Mouse (Mus musculus) kidney, adult 2 months (tissue): ENCODE results near the gene Ap5z1. TPM values are rescaled to one million over a fixed set of nuclear protein-coding genes. Genes with fewer than 3 reads are reported as not detected.
A peak's percentile ranks its signal among the peaks of the same experiment; 100 is the strongest.

ENCODE experiments used
- DNase-seq: peaks from one replicate; pipeline ENCODE4 v3.0.0; 2021
- H3K27ac ChIP-seq: fragments of 200-500 bp; 2 replicates; pipeline ENCODE4 v1.5.1; 2012; ENCODE audit warnings: low read depth, low read length, control low read depth, inconsistent platforms; ENCODE audit not compliant: insufficient read depth
- H3K27me3 ChIP-seq: fragments of 200-500 bp; replicated peaks from 2 replicates; pipeline ENCODE4 v1.6.1; 2012; ENCODE audit warnings: mild to moderate bottlenecking, moderate library complexity, low read length, inconsistent platforms; ENCODE audit not compliant: control insufficient read depth, insufficient read depth
- H3K36me3 ChIP-seq: fragments of 200-500 bp; 2 replicates; pipeline ENCODE4 v1.6.1; 2012; ENCODE audit warnings: mild to moderate bottlenecking, moderate library complexity, low read length, inconsistent platforms; ENCODE audit not compliant: control insufficient read depth, insufficient read depth
- H3K4me1 ChIP-seq: fragments of 200-500 bp; 2 replicates; pipeline ENCODE4 v1.6.1; 2011; ENCODE audit warnings: low read length; ENCODE audit not compliant: control insufficient read depth, insufficient read depth
- H3K4me3 ChIP-seq: fragments of 200-500 bp; 2 replicates; pipeline ENCODE4 v1.5.1; 2011; ENCODE audit warnings: mild to moderate bottlenecking, low read depth, low read length, control low read depth; ENCODE audit not compliant: insufficient read depth
- CTCF ChIP-seq: fragments of 200-500 bp; conservative IDR thresholded peaks from 2 replicates; pipeline ENCODE4 v1.5.1; 2011; ENCODE audit warnings: low read depth, mild to moderate bottlenecking, control low read depth, low read length, moderate library complexity, mixed read lengths; ENCODE audit not compliant: insufficient read depth, insufficient read length
- POLR2A ChIP-seq: fragments of 200-500 bp; IDR thresholded peaks from one replicate; pipeline ENCODE4 v1.6.1; 2011; ENCODE audit warnings: low read depth, low read length, control low read depth
- WGBS: fragments of 180-500 bp; shearing (Covaris S2); methylation state at CpG from one replicate; pipeline ENCODE4 v1.1.7; 2018; 5-methylcytosine and 5-hydroxymethylcytosine counted together
- polyA plus RNA-seq: library from polyadenylated mRNA; depleted of rRNA; stranded (reverse); fragments of >200 nt; gene quantifications from 2 replicates; pipeline ENCODE4 v1.2.3, GENCODE M21; 2012; rRNA removed

Ap5z1 gene
- 37.4 and 45.6 TPM in 2 replicates for polyA plus RNA-seq

DNA sequence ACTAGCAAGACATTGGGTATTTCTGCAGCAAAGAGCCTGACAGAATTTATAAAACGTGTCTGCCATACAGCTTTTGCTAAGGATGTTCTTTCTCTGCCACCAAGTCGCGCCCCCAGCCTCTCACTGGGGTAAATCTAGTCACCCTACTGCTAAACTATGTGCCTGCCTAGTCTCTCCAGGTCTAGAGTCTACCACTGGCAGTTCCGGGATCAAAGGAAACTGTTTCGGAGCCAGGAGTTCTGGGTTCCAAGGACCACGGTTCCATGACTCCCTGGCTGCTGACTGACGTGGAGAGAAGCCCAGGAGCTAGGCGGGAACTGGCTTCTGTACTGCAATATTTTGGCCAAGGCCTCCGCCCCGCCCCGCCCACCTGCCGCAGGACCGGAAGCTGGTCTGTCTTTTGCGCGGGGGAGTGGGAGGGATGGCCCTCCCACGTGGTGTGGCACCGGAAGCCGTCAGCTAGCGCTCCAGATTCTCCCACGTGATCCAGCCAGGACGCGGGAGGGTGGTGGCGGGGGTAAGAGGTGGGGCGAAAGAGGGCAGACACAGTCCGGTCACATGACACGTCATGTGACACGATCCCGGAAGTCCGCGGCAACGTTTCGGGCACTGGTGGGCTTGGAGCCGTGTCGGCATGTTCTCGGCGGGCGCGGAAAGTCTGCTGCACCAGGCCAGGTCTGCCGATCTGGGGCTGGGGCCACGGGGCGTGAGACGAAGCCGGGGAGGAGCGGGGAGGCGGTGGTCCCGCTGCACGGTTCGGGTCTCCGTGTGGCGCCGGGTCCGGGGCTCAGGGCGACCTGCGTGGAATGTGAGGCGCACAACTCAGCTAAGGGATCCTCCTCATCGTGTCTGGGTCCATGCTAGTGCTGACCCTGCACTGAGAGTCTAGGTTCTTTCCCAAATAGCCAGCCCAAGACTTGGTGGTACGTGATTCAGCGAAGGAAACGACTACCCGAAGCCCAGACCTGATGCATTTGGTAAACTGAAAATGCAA, at the start of gene Ap5z1:
Gene Ap5z1, plus strand, starts transcription at position 484 of the 994 bp plus-strand sequence.
- peak; percentile 52 for TF ChIP-seq POLR2A
- no peak for TF ChIP-seq CTCF
- 1% methylated on average over 60 of the region's 60 CpGs for WGBS
- peak within 1 kb of the TSS; percentile 65 for H3K27ac ChIP-seq
- DNase-seq: peak; percentile 98
- no peaks in the 10 kb centered on the region for H3K27me3 ChIP-seq
- 0 out of 2 replicates have a peak, but pooled peaks cover 7% of the 10 kb centered on the region for H3K4me1 ChIP-seq
- H3K4me3 ChIP-seq: peak within 1 kb of the TSS; percentile 70
- no peaks in the 10 kb centered on the region for H3K36me3 ChIP-seq

DNA sequence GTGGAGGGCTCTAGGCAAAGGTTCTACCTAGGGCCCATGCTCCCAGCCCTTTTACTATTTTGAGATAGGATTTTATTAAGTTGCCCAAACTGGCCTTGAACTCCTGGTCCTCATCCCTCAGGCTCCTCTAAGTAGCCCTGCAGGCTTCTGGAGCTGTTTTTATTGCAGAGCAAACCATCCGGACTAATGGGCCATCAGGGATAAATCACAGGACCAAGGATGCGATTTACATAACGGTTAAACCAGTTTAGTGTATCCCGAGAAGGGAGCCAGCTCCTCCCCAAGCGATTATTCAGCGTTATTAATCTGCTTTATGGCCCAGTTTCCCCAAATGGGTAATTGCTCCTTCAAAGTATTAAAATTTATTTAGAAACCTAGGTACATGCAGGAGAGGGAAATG, 48.3 kb upstream of the Ap5z1 start:
- peaks cover 41% of the 10 kb centered on the region for H3K4me1 ChIP-seq
- H3K36me3 ChIP-seq: no peaks in the 10 kb centered on the region
- no peak for DNase-seq

DNA sequence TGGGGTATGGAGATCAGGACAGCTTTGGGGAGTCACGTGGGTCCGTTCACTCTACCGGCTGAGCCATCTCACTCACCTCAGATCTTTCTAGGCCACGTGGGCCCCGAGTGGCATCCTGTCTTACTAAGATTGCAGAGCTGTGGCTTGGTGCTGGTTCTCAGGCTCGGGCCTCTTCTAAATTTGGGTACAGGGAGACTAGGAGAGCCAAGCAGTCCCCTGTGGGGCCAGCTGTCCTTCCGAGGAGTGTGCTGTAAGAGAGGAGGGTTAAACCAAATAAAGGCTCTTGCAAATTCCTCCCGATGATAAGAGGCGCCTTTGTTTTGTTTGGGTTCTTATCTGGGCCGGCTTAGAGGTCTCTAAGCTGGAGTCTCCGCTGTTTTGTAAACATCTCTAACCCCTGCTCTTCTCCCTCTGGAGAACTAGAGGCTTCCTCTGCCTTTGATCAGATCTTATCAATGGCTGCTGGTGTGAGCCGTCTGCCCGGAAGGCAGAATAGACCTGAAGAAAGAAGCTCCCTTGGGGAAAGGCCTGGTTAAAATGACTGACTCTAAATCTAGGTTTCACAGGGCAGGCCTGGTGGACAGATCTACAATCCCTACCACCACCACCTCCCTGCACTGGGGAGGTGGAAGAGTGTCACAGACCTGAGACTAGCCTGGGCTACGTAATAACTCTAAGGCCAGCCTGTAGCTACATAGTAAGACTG, 47.5 kb upstream of the Ap5z1 start:
- 61% methylated on average over 14 of the region's 14 CpGs for WGBS
- Histone ChIP-seq H3K27me3 (no peaks in the 10 kb centered on the region), H3K4me1 (peaks cover 42% of the 10 kb centered on the region), H3K36me3 (no peaks in the 10 kb centered on the region), H3K4me3 (no peak overlapping the region), H3K27ac (no peak overlapping the region)
- no peak for TF ChIP-seq POLR2A
- no peak for TF ChIP-seq CTCF
- no peak for DNase-seq

More for the DNA sequence above, 48.3 kb upstream of the Ap5z1 start:
- WGBS: 52% methylated on average over 6 of the region's 6 CpGs
- H3K27me3 ChIP-seq: no peaks in the 10 kb centered on the region
- TF ChIP-seq POLR2A: no peak
- TF ChIP-seq CTCF: no peak
- no peak overlapping the region for H3K4me3 ChIP-seq
- H3K27ac ChIP-seq: no peak overlapping the region

DNA sequence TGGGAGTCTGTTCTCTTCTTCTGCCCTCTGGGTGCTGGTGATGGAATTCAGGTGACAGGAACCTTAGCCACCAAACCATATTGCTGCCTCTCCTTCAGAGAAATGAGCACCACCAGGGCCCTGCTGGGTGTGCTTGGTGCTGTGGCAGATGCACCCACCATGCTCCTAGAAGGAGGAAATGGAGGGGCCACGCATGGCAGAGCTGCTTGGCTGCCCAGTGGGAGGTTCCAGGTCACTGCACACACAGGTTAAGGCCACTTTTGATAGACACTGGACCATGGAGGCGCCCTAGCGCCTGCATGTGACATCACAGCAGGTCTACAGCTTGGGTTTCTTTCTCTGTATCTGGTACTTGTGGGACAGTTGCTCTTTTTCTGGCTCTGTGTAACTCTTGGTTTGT, 46.6 kb upstream of the Ap5z1 start:
- DNase-seq: peak; percentile 49
- WGBS: 53% methylated on average over 3 of the region's 3 CpGs
- Histone ChIP-seq H3K27me3 (no peaks in the 10 kb centered on the region), H3K4me1 (peaks cover 43% of the 10 kb centered on the region), H3K36me3 (no peaks in the 10 kb centered on the region), H3K4me3 (no peak overlapping the region), H3K27ac (no peak overlapping the region; the same call in 1 of the 2 replicates)
- TF ChIP-seq CTCF (no peak), POLR2A (no peak)

DNA sequence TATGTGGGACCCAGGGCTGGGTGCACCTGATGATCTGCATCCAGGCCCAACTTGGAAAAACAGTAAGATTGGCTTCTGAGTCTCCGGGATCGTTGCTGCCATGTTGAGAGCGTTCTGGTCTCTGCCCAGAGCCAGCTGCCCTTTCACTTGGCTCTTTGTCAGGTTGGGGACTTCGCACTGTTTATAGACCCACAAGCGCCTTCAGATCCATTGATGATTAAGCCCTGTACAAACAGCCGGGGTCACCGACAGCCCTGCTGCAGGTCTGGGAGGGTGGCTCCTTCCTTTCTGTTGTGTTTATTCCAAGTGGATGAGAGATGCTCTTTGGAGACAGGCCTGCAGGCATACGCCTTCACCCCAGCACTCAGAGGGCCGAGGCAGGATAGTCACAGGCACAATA, 45.9 kb upstream of the Ap5z1 start:
- no peaks in the 10 kb centered on the region for H3K36me3 ChIP-seq
- DNase-seq: peak; percentile 76
- H3K27me3 ChIP-seq: no peaks in the 10 kb centered on the region
- H3K27ac ChIP-seq: 0 out of 2 replicates have a peak overlapping the region, but pooled peaks have one; percentile 13
- no peak for TF ChIP-seq POLR2A
- TF ChIP-seq CTCF: no peak
- H3K4me3 ChIP-seq: no peak overlapping the region
- 51% methylated on average over 9 of the region's 9 CpGs for WGBS
- H3K4me1 ChIP-seq: peaks cover 36% of the 10 kb centered on the region

DNA sequence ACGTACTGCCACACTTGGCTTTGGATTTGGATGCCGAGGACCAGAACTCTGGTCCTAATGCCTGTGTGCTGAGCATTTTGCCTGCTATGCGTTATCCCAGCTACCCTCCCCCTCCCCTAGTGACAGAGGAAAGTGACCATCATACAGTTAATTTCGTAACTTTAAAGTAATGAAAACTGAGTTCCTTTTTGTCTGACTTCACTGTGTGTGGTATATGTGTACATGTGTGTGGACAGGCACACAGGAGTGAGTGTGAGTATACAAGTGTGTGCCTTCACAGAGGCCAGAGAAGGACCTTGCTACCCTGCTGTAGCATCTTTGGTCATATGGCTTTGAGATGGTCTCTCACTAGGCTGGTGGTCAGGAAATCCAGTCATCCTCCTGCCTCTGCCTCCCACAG, 45.3 kb upstream of the Ap5z1 start:
- Histone ChIP-seq H3K27ac (no peak overlapping the region), H3K4me3 (no peak overlapping the region), H3K27me3 (no peaks in the 10 kb centered on the region), H3K4me1 (peaks cover 34% of the 10 kb centered on the region), H3K36me3 (no peaks in the 10 kb centered on the region)
- no peak for DNase-seq
- TF ChIP-seq POLR2A: no peak
- no peak for TF ChIP-seq CTCF
- WGBS: 89% methylated on average over 4 of the region's 4 CpGs

DNA sequence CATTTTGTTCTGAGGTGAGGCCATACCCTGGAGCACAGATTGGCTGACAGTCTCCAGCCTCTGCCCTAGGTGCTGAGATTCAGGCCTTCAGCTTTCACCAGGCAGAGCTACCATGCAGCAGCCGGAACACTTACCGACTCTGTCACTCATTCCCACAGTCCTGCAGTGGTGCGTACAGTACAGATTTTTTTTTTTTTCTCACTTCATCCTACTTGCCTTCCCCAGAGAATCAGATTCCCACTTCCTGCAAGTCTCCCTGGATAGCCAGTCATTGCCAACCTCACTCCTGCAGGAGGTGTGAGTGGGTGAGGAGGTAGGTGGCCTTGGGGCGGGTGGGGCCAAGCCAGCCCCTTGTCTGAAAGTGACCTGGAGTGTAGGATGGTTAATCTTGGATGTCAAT, 43.4 kb upstream of the Ap5z1 start:
- WGBS: 84% methylated on average over 4 of the region's 4 CpGs
- H3K36me3 ChIP-seq: no peaks in the 10 kb centered on the region
- no peak for DNase-seq
- no peaks in the 10 kb centered on the region for H3K27me3 ChIP-seq
- peaks cover 35% of the 10 kb centered on the region for H3K4me1 ChIP-seq
- H3K27ac ChIP-seq: no peak overlapping the region
- H3K4me3 ChIP-seq: no peak overlapping the region
- TF ChIP-seq CTCF: no peak
- TF ChIP-seq POLR2A: no peak
